Mouse (Mus musculus): ENCODE measurements at regions not wholly inside any gene's neighbourhood (a gene's known extent, or its start where the extent isn't known, plus 50 kb on each side); places are given as distances from the start of the nearest gene placed in this dataset.

GRCm38 (mm10) chr4:142302724-142303120 lies 63.5 kb upstream of the Kazn start:
- no peak overlapping the region for H3K9ac ChIP-seq (ENCODE audit: low read length)
- no peak overlapping the region for H3K4me2 ChIP-seq (ENCODE audit: low read depth, low read length, severe bottlenecking)
- DNase-seq (ENCODE audit: low spot score) (no peak), ATAC-seq (replicated peaks; ENCODE audit: low FRiP score) (no peak)
- no peaks in the 10 kb centered on the region for H3K27me3 ChIP-seq (ENCODE audit: control insufficient read depth, insufficient read depth, low read length)
- H3K4me1 ChIP-seq (replicated peaks; ENCODE audit: control insufficient read depth, insufficient read depth, low read length) = peaks cover 13% of the 10 kb centered on the region; the same call in 1 of the 2 replicates
- 40% methylated on average over 2 of the region's 2 CpGs for WGBS
- H3K27ac ChIP-seq (ENCODE audit: low read depth, low read length) = no peak overlapping the region
- H3K9me3 ChIP-seq (ENCODE audit: control insufficient read depth, low read length) = no peaks in the 10 kb centered on the region
- no peak overlapping the region for H3K4me3 ChIP-seq (ENCODE audit: low read depth, low read length)
- H3K36me3 ChIP-seq (ENCODE audit: control insufficient read depth, insufficient read depth, low read length) = no peaks in the 10 kb centered on the region

GRCm38 (mm10) chr4:142302041-142302723 lies 63.0 kb upstream of the Kazn start:
- Histone ChIP-seq H3K9ac (ENCODE audit: low read length) (peak overlapping the region; percentile 16; the same call in 1 of the 2 replicates), H3K4me2 (ENCODE audit: low read depth, low read length, severe bottlenecking) (no peak overlapping the region), H3K27ac (ENCODE audit: low read depth, low read length) (0 out of 2 replicates have a peak overlapping the region, but pooled peaks have one; percentile 18), H3K4me3 (ENCODE audit: low read depth, low read length) (no peak overlapping the region), H3K4me1 (replicated peaks; ENCODE audit: control insufficient read depth, insufficient read depth, low read length) (peaks cover 13% of the 10 kb centered on the region; the same call in 1 of the 2 replicates), H3K36me3 (ENCODE audit: control insufficient read depth, insufficient read depth, low read length) (no peaks in the 10 kb centered on the region), H3K27me3 (ENCODE audit: control insufficient read depth, insufficient read depth, low read length) (no peaks in the 10 kb centered on the region), H3K9me3 (ENCODE audit: control insufficient read depth, low read length) (no peaks in the 10 kb centered on the region)
- DNase-seq (ENCODE audit: low spot score) (peak; percentile 56), ATAC-seq (replicated peaks; ENCODE audit: low FRiP score) (no peak)
- 25% methylated on average over 8 of the region's 8 CpGs for WGBS

- H3K27ac ChIP-seq (ENCODE audit: low read depth, low read length) = no peak overlapping the region
- H3K27me3 ChIP-seq (ENCODE audit: control insufficient read depth, insufficient read depth, low read length) = no peaks in the 10 kb centered on the region
- H3K4me2 ChIP-seq (ENCODE audit: low read depth, low read length, severe bottlenecking) = no peak overlapping the region
- H3K36me3 ChIP-seq (ENCODE audit: control insufficient read depth, insufficient read depth, low read length) = no peaks in the 10 kb centered on the region
- no peaks in the 10 kb centered on the region for H3K9me3 ChIP-seq (ENCODE audit: control insufficient read depth, low read length)
- H3K4me1 ChIP-seq (replicated peaks; ENCODE audit: control insufficient read depth, insufficient read depth, low read length) = peaks cover 13% of the 10 kb centered on the region; the same call in 1 of the 2 replicates
- WGBS = 54% methylated on average over 10 of the region's 10 CpGs
- ATAC-seq (replicated peaks; ENCODE audit: low FRiP score) = no peak
- no peak overlapping the region for H3K9ac ChIP-seq (ENCODE audit: low read length)
- no peak for DNase-seq (ENCODE audit: low spot score)
- H3K4me3 ChIP-seq (ENCODE audit: low read depth, low read length) = no peak overlapping the region
These were observed 59.7 kb upstream of the Kazn start for GRCm38 (mm10) chr4:142298770-142299337.

- no peaks in the 10 kb centered on the region for H3K9me3 ChIP-seq (ENCODE audit: control insufficient read depth, low read length)
- H3K4me1 ChIP-seq (replicated peaks; ENCODE audit: control insufficient read depth, insufficient read depth, low read length) = no peaks in the 10 kb centered on the region
- H3K4me2 ChIP-seq (ENCODE audit: low read depth, low read length, severe bottlenecking) = no peak overlapping the region
- H3K27me3 ChIP-seq (ENCODE audit: control insufficient read depth, insufficient read depth, low read length) = no peaks in the 10 kb centered on the region
- H3K4me3 ChIP-seq (ENCODE audit: low read depth, low read length) = no peak overlapping the region
- H3K36me3 ChIP-seq (ENCODE audit: control insufficient read depth, insufficient read depth, low read length) = no peaks in the 10 kb centered on the region
- no peak overlapping the region for H3K9ac ChIP-seq (ENCODE audit: low read length)
- 74% methylated on average over 7 of the region's 7 CpGs for WGBS
- DNase-seq (ENCODE audit: low spot score) = no peak
- H3K27ac ChIP-seq (ENCODE audit: low read depth, low read length) = no peak overlapping the region
- ATAC-seq (replicated peaks; ENCODE audit: low FRiP score) = 0 out of 2 replicates have a peak, but pooled peaks have one; percentile 51
These were observed 53.6 kb upstream of the Kazn start for GRCm38 (mm10) chr4:142292760-142293159.

- 67% methylated on average over 9 of the region's 9 CpGs for WGBS
- no peak overlapping the region for H3K27ac ChIP-seq (ENCODE audit: low read depth, low read length)
- no peaks in the 10 kb centered on the region for H3K36me3 ChIP-seq (ENCODE audit: control insufficient read depth, insufficient read depth, low read length)
- no peaks in the 10 kb centered on the region for H3K27me3 ChIP-seq (ENCODE audit: control insufficient read depth, insufficient read depth, low read length)
- ATAC-seq (replicated peaks; ENCODE audit: low FRiP score) = peak; percentile 73
- DNase-seq (ENCODE audit: low spot score) = no peak
- H3K4me3 ChIP-seq (ENCODE audit: low read depth, low read length) = no peak overlapping the region
- H3K4me1 ChIP-seq (replicated peaks; ENCODE audit: control insufficient read depth, insufficient read depth, low read length) = no peaks in the 10 kb centered on the region
- no peaks in the 10 kb centered on the region for H3K9me3 ChIP-seq (ENCODE audit: control insufficient read depth, low read length)
- H3K4me2 ChIP-seq (ENCODE audit: low read depth, low read length, severe bottlenecking) = no peak overlapping the region
- H3K9ac ChIP-seq (ENCODE audit: low read length) = no peak overlapping the region
These were observed 53.1 kb upstream of the Kazn start for GRCm38 (mm10) chr4:142292334-142292733.

GRCm38 (mm10) chr4:142291366-142291765 lies 52.2 kb upstream of the Kazn start:
- ATAC-seq (replicated peaks; ENCODE audit: low FRiP score) (no peak), DNase-seq (ENCODE audit: low spot score) (no peak)
- no peaks in the 10 kb centered on the region for H3K36me3 ChIP-seq (ENCODE audit: control insufficient read depth, insufficient read depth, low read length)
- no peak overlapping the region for H3K4me3 ChIP-seq (ENCODE audit: low read depth, low read length)
- no peak overlapping the region for H3K4me2 ChIP-seq (ENCODE audit: low read depth, low read length, severe bottlenecking)
- H3K9ac ChIP-seq (ENCODE audit: low read length) = no peak overlapping the region
- H3K9me3 ChIP-seq (ENCODE audit: control insufficient read depth, low read length) = no peaks in the 10 kb centered on the region
- 83% methylated on average over 3 of the region's 3 CpGs for WGBS
- H3K27me3 ChIP-seq (ENCODE audit: control insufficient read depth, insufficient read depth, low read length) = no peaks in the 10 kb centered on the region
- no peaks in the 10 kb centered on the region for H3K4me1 ChIP-seq (replicated peaks; ENCODE audit: control insufficient read depth, insufficient read depth, low read length)
- H3K27ac ChIP-seq (ENCODE audit: low read depth, low read length) = no peak overlapping the region
